Mouse (Mus musculus) testis, adult 2 months (tissue): ENCODE measurements at regions not wholly inside any gene's neighbourhood (a gene's known extent, or its start where the extent isn't known, plus 50 kb on each side); places are given as distances from the start of the nearest gene placed in this dataset.

ENCODE experiments used
- H3K27ac ChIP-seq: fragments of 200-500 bp; 2 replicates; pipeline ENCODE4 v1.5.1; 2012; ENCODE audit warnings: low read depth, low read length; ENCODE audit not compliant: control insufficient read depth, insufficient read depth
- H3K27me3 ChIP-seq: fragments of 200-500 bp; 2 replicates; pipeline ENCODE4 v1.6.1; 2012; ENCODE audit warnings: mild to moderate bottlenecking, low read length, moderate library complexity; ENCODE audit not compliant: control insufficient read depth, insufficient read depth
- H3K36me3 ChIP-seq: fragments of 200-500 bp; 2 replicates; pipeline ENCODE4 v1.6.1; 2012; ENCODE audit warnings: mild to moderate bottlenecking, low read length; ENCODE audit not compliant: control insufficient read depth, insufficient read depth
- H3K4me1 ChIP-seq: fragments of 200-500 bp; 2 replicates; pipeline ENCODE4 v1.6.1; 2012; ENCODE audit warnings: low read length; ENCODE audit not compliant: control insufficient read depth, insufficient read depth
- H3K4me3 ChIP-seq: fragments of 200-500 bp; 2 replicates; pipeline ENCODE4 v1.5.1; 2012; ENCODE audit warnings: low read depth, mild to moderate bottlenecking, low read length, moderate library complexity, mixed read lengths; ENCODE audit not compliant: control insufficient read depth
- CTCF ChIP-seq: fragments of 200-500 bp; IDR thresholded peaks from 2 replicates; pipeline ENCODE4 v1.5.1; 2012; ENCODE audit warnings: low read depth, mild to moderate bottlenecking, inconsistent platforms, low read length, moderate library complexity; ENCODE audit not compliant: control insufficient read depth, insufficient read depth, insufficient replicate concordance
- POLR2A ChIP-seq: fragments of 200-500 bp; IDR thresholded peaks from 2 replicates; pipeline ENCODE4 v1.6.1; 2012; ENCODE audit warnings: low read depth, mild to moderate bottlenecking, inconsistent platforms, low read length, moderate library complexity; ENCODE audit not compliant: control insufficient read depth

GRCm38 (mm10) chr7:73186501-73186900 is 188.8 kb upstream of the Rgma start:
- Histone ChIP-seq H3K36me3 (no peaks in the 10 kb centered on the region), H3K27me3 (no peaks in the 10 kb centered on the region), H3K4me1 (no peaks in the 10 kb centered on the region), H3K4me3 (no peak overlapping the region), H3K27ac (no peak overlapping the region)
- TF ChIP-seq POLR2A, result no peak
- no peak for TF ChIP-seq CTCF

DNA sequence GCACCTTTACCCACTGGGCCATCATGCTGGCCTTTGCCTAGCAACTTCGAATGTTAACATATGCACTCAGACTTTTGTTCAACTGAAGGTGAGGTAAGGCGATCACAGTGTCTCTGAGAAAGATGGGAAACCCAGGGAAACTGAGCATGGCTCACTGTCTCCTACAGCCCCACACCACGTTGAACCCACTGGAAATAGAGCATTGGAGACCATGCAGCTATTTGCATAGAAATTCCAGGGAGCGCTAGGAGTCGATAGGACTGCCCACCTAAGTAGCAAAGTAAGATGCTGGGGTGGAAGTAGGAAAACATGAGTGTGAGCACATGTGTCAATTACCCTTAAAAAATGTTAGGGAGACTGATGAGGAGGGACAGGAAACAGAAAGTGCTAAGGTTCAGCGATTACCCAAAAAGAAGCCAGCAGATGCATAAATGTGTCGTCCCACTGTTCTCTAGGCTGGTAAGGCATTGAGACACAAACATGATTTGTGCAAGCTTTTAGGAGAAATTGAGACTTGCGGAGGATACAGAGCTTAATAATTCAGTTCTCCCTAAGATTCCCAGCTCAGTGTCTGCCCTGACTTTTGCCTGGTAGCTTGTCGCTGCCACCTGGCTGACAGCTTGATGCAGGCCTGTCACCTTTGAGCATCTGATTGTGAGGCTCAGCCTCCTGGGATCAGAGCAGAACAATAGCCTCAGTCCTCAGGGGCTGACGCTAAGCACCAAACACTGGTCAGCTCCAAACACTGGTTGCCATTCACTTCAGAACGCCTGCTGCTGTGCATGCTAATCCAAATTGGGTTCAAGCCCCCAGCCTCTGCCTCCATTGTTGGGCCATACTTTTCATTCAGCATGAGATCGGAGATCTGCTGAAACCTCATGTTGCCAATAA is 183.7 kb upstream of the Rgma start:
- H3K27ac ChIP-seq, result no peak overlapping the region
- H3K4me1 ChIP-seq, result no peaks in the 10 kb centered on the region
- no peak overlapping the region for H3K4me3 ChIP-seq

DNA sequence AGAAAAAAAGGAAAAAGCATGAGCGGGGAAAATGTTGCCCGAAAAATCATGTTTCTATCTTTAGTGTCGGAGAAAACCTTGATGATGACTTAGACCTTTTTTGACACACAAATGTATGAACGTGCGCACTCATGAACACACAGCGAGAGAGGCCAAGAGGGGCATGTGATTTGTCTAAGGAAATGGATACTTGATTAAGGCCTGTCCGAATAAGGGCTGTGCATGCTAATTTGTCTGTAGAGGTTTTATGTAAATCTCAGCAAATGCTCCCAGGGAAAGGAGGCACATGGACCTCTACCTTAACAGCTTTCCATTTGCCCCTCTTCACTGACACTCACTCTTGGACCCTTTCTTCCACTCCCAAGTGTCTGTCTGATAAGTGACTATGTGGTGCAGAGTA is 182.5 kb upstream of the Rgma start:
- Histone ChIP-seq H3K4me1 (no peaks in the 10 kb centered on the region), H3K4me3 (no peak overlapping the region)
- no peak for TF ChIP-seq POLR2A
- no peak for TF ChIP-seq CTCF

More for the DNA sequence above, 183.7 kb upstream of the Rgma start:
- TF ChIP-seq POLR2A (no peak), CTCF (no peak)
- H3K36me3 ChIP-seq, result no peaks in the 10 kb centered on the region
- no peaks in the 10 kb centered on the region for H3K27me3 ChIP-seq

GRCm38 (mm10) chr7:73195306-73195705 is 180.0 kb upstream of the Rgma start:
- TF ChIP-seq POLR2A, result no peak
- TF ChIP-seq CTCF, result no peak
- Histone ChIP-seq H3K27ac (no peak overlapping the region), H3K4me3 (no peak overlapping the region), H3K4me1 (no peaks in the 10 kb centered on the region), H3K36me3 (no peaks in the 10 kb centered on the region), H3K27me3 (no peaks in the 10 kb centered on the region)

More for the DNA sequence above, 182.5 kb upstream of the Rgma start:
- Histone ChIP-seq H3K36me3 (no peaks in the 10 kb centered on the region), H3K27ac (no peak overlapping the region), H3K27me3 (no peaks in the 10 kb centered on the region)

GRCm38 (mm10) chr7:73196851-73197531 is 178.3 kb upstream of the Rgma start:
- no peak overlapping the region for H3K27ac ChIP-seq
- no peaks in the 10 kb centered on the region for H3K4me1 ChIP-seq
- no peak overlapping the region for H3K4me3 ChIP-seq
- no peaks in the 10 kb centered on the region for H3K27me3 ChIP-seq
- H3K36me3 ChIP-seq, result no peaks in the 10 kb centered on the region
- TF ChIP-seq POLR2A, result no peak
- TF ChIP-seq CTCF, result no peak

DNA sequence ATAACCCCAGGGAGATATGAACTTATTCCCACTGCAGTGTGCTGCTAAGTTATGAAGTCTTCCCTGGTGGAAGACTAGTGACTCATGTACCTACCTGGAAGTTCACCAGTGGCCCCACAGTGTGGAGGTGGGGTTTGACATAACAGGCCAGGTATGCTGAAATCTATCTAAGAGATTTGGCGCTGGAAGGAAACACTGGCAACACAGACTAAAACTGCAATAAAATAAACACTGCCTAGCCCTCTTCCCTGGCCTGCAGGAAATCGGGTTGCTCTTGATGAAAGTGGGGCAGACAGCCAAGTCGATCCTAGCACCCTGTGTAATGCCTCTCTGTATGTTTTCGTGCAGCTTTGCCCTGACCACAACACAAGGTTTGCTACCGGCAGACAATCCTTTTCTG is 177.2 kb upstream of the Rgma start:
- no peaks in the 10 kb centered on the region for H3K27me3 ChIP-seq
- H3K4me3 ChIP-seq, result no peak overlapping the region
- H3K36me3 ChIP-seq, result no peaks in the 10 kb centered on the region
- no peak for TF ChIP-seq POLR2A
- no peak for TF ChIP-seq CTCF
- no peak overlapping the region for H3K27ac ChIP-seq
- no peaks in the 10 kb centered on the region for H3K4me1 ChIP-seq

DNA sequence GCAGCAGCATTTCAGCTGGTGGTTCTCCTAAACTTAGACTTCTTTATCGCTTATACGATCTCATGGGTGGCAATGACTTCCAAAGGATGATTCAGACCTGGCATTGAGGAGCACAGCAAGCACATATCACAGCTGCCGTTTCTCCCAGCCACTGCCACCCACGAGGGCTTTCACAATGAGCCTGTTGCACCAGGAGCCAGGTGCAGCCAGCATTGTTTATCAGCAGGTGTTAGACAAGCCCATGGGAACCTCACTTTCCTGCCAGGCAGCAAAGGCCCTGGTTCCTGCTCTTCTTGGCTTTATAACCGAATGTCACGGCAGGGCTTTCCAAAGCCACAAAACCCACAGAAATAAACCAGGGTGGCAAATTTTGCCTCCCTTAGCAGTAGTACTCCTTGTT is 175.3 kb upstream of the Rgma start:
- Histone ChIP-seq H3K27ac (no peak overlapping the region), H3K4me1 (no peaks in the 10 kb centered on the region), H3K27me3 (no peaks in the 10 kb centered on the region), H3K4me3 (no peak overlapping the region), H3K36me3 (no peaks in the 10 kb centered on the region)
- no peak for TF ChIP-seq CTCF
- no peak for TF ChIP-seq POLR2A
